Mouse (Mus musculus): Measurements from ENCODE around the gene Sval3.

Sval3 gene

DNA sequence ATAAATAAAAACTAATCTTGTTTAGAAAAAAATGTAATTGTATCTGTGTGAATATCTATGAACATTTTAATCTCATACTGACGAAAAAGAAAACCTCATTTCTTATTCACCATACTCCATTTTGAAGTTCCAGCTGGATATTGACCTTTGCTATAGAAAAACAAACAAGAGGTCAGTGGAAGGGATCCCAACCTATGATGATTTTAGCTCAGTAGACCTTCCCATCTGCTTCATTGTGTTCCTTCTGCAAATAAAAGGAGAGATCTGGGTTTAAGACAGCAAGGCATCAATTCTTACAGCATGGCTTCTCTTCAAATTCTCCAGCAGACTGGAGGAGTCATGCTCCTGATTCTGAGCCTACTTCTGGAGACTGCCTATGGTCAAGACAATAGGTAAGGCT is at the start of gene Sval3:
Gene Sval3 (plus strand): TSS at position 301 of the 400 bp plus-strand sequence.
- no peak for DNase-seq (ENCODE audit: low spot score in 2 of 2)

DNA sequence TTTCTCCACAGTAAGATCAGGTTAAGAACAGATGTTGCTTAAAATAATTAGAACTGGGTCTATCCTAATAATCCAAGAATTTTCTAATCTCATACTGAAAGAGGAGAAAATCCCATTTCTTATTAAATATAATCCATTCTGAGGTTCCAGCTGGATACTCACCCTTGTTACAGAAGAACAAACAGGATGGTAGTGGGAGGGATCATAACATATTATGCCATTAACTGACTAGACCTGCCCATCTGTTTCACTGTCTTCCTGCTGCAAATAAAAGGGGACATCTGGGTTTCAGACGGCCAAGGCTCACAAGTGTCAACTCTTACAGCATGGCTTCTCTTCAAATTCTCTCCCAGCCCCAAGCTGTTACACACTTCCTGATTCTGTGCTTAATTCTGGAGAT is 16.6 kb upstream of the Sval3 start, which contains the start of gene Sval1:
Gene Sval1 (plus strand): TSS at position 301 of the 400 bp plus-strand sequence.
- no peak for DNase-seq (ENCODE audit: low spot score in 2 of 2)
